In the genomic region with DNA sequence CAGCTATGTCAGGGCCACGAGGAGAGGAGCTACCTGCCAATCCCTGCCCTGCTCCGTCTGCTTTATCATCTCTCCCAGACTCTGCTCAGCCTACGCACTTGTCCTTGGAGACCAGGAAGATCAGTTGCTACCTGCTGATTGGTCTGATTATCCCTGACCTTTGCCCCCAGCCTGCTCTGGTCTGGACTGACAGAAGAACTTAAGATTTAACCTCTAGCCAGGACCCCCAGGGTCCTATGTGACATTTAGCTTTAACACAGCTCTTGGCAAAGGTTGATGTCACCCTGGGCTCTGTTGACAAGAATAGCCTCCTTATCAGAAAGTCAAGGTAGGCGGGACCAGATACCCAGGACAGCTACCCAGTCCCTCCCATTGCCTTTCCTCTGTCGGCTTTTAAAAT, we compare ENCODE assay signal across 19 mouse cellular contexts. TPM values are rescaled to one million over a fixed set of nuclear protein-coding genes. Genes with fewer than 3 reads are reported as not detected.
DNase-seq lines count a peak whose midpoint lies in the region; ATAC-seq and TF ChIP-seq lines count a peak whose summit lies in the region.
"Had no signal": no experiment of that assay in that cellular context is flagged by ENCODE, and none has a peak within 500 bp of the region (broad histone marks: within the 10 kb centered on the region; RNA-seq: fewer than 3 reads in every experiment).

No protein-coding gene starts in this region.

- H3K4me1 ChIP-seq in megakaryocyte, embryonic 14.5 days, result peaks cover 95% of the 10 kb centered on the region

- intact Hi-C loops in left cerebral cortex, adult 2 months (cut with DNase I), result no loop called here

- no peak for TF ChIP-seq CTCF in left cerebral cortex, adult 2 months (IDR thresholded peaks at IDR 0.05)

- ATAC-seq in megakaryocyte, adult 5-6 weeks (ENCODE audit: poor library complexity, severe bottlenecking), result no peak
- ATAC-seq: forebrain, embryonic 14.5 days; midbrain, embryonic 16.5 days had no signal

- H3K9me3 ChIP-seq in megakaryocyte, embryonic 14.5 days, result no peaks in the 10 kb centered on the region
- H3K9me3 ChIP-seq: hindbrain, embryonic 13.5 days; limb, embryonic 12.5 days; neural tube, embryonic 12.5 days had no signal

- H3K4me3 ChIP-seq in megakaryocyte, embryonic 14.5 days (replicated peaks), result peak overlapping the region; percentile 42
- H3K4me3 ChIP-seq in left cerebral cortex, adult 2 months, result no peak overlapping the region
- H3K4me3 ChIP-seq: hindbrain, embryonic 13.5 days; limb, embryonic 12.5 days; neural tube, embryonic 12.5 days had no signal

- peaks cover 38% of the 10 kb centered on the region for H3K27me3 ChIP-seq in megakaryocyte, embryonic 14.5 days (replicated peaks)

- H3K36me3 ChIP-seq in megakaryocyte, embryonic 14.5 days (replicated peaks; ENCODE audit: low read length), result peaks cover 2% of the 10 kb centered on the region
- H3K36me3 ChIP-seq: hindbrain, embryonic 13.5 days; limb, embryonic 12.5 days; neural tube, embryonic 12.5 days had no signal

- DNase-seq in heart, adult 9 months (ENCODE audit: low spot score in 2 of 2), result peak; percentile 54 to 56
- peak; percentile 36 for DNase-seq in heart, postnatal 4 days
- DNase-seq in gastrocnemius, adult 8-10 months (ENCODE audit: low spot score in 2 of 2), result no peak
- no peak for DNase-seq in thymus, postnatal 14 days
- no peak for DNase-seq in left cerebral cortex, adult 2 months (ENCODE audit: extremely low spot score in 1 of 2, low spot score in 2 of 2)
- DNase-seq: lung, postnatal 10 days had no signal

- H3K27ac ChIP-seq in left cerebral cortex, adult 2 months, result no peak overlapping the region
- H3K27ac ChIP-seq: hindbrain, embryonic 13.5 days; limb, embryonic 12.5 days; neural tube, embryonic 12.5 days had no signal

RNA-seq across cellular contexts. Expression of a gene that starts 3.3 kb away (rescaled TPM):
- polyA plus RNA-seq in megakaryocyte, embryonic 14.5 days (2012; ENCODE audit: insufficient read depth, low replicate concordance), result 4.0 TPM in 1 of 2 replicates, not detected in the other
- total RNA-seq in megakaryocyte, adult 5-6 weeks (2015), result not detected in 2 replicates
- 0.07 TPM in 1 of 2 replicates, not detected in the other for total RNA-seq in megakaryocyte, adult 5-6 weeks (2017)
- 10 to 100 TPM; 41.6 to 43.6 TPM for total RNA-seq in heart, postnatal 4 days (2021)
- total RNA-seq in gastrocnemius, adult 8-10 months (2022), result not detected
- under 1 TPM; 0.45 to 0.47 TPM for total RNA-seq in left cerebral cortex, adult 2 months (2021)
- total RNA-seq: gastrocnemius, adult 18-20 months had no signal
- polyA plus RNA-seq: testis, adult 2 months had no signal

RNA-seq across cellular contexts. Expression of a gene that starts 31.5 kb away (rescaled TPM):
- not detected in 2 replicates for polyA plus RNA-seq in megakaryocyte, embryonic 14.5 days (2012; ENCODE audit: insufficient read depth, low replicate concordance)
- total RNA-seq in megakaryocyte, adult 5-6 weeks (2015), result not detected in 2 replicates
- total RNA-seq in megakaryocyte, adult 5-6 weeks (2017), result not detected in 2 replicates
- not detected for total RNA-seq in heart, postnatal 4 days (2021)
- total RNA-seq in gastrocnemius, adult 8-10 months (2022), result not detected
- not detected for total RNA-seq in left cerebral cortex, adult 2 months (2021)
- total RNA-seq: gastrocnemius, adult 18-20 months; layer of hippocampus, postnatal 25 days had no signal
- polyA plus RNA-seq: cortical plate, adult 2 months; forebrain, embryonic 14.5 days; hindbrain, embryonic 13.5 days; limb, embryonic 12.5 days; midbrain, embryonic 16.5 days; neural tube, embryonic 12.5 days; small intestine, adult 2 months; urinary bladder, adult 2 months had no signal

Comparison
In these comparisons a context has a peak if more than half of its experiments do, and no peak if none do; other contexts are left out.
1. DNase-seq: peak in heart, adult 9 months (2 of 2) and heart, postnatal 4 days (single experiment); none in gastrocnemius, adult 8-10 months (0 of 2), thymus, postnatal 14 days (single experiment) and left cerebral cortex, adult 2 months (0 of 2).
2. RNA of a gene that starts 3.3 kb away (total RNA-seq): 41.6 to 43.6 TPM in heart, postnatal 4 days; 0.45 to 0.47 TPM in left cerebral cortex, adult 2 months, 0.07 TPM in megakaryocyte, adult 5-6 weeks and not detected in gastrocnemius, adult 8-10 months; every median in the first group is over 10 times any median in the second.